Comparison of ENCODE assay signal across 6 mouse cellular contexts in the genomic region with DNA sequence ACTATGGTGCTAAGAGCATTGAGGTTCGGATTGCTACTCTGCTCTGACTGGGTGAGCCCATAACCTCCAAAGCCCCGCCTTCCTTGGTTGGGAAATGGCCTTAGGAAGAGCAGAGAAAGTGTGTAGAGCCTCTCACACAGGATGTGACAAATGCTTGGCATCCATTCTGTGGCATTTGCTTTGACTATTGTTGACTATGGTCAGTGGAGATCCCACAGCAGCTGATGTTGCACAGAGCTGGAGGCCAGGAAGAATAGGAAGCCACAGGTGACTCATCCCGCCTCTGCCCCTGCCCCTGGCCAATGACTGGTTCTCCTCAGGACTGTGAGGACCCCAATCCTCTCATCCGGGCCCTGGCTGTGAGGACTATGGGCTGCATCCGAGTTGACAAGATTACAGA.
"Had no signal": no experiment of that assay in that cellular context is flagged by ENCODE, and none has a peak within 500 bp of the region (broad histone marks: within the 10 kb centered on the region; RNA-seq: fewer than 3 reads in every experiment).

No protein-coding gene starts in this region.

- H3K27me3 ChIP-seq: liver, embryonic 12.5 days; lung, embryonic 15.5 days; midbrain, embryonic 13.5 days; neural tube, embryonic 12.5 days had no signal

- H3K4me2 ChIP-seq: liver, embryonic 12.5 days; lung, embryonic 15.5 days; midbrain, embryonic 13.5 days; neural tube, embryonic 12.5 days had no signal

- H3K4me3 ChIP-seq: left cerebral cortex, adult 2 months; limb, embryonic 10.5 days; liver, embryonic 12.5 days; lung, embryonic 15.5 days; midbrain, embryonic 13.5 days; neural tube, embryonic 12.5 days had no signal
